Mouse (Mus musculus) heart, embryonic 16.5 days (tissue): ENCODE data around the gene Ppp4r3a. TPM values are rescaled to one million over a fixed set of nuclear protein-coding genes. Genes with fewer than 3 reads are reported as not detected.

ENCODE experiments used
- ATAC-seq: fragments of 200-750 bp; cut with Nextera tagmentation; replicated peaks from 2 replicates; pipeline ENCODE4 v1.8.0; 2017; ENCODE audit warnings: moderate number of reproducible peaks; ENCODE audit not compliant: insufficient read depth, low FRiP score; ENCODE audit errors: extremely low read depth
- H3K27ac ChIP-seq: fragments of 300-500 bp; sonication (generic); 2 replicates; pipeline ENCODE4 v1.5.1; 2014; ENCODE audit warnings: mild to moderate bottlenecking, low read length, control low read depth, moderate library complexity
- H3K27me3 ChIP-seq: fragments of 300-500 bp; sonication (generic); 2 replicates; pipeline ENCODE4 v1.6.1; 2014; ENCODE audit warnings: low read length, mixed read lengths; ENCODE audit not compliant: control insufficient read depth, insufficient read depth
- H3K36me3 ChIP-seq: fragments of 300-500 bp; sonication (generic); 2 replicates; pipeline ENCODE4 v1.6.1; 2014; ENCODE audit not compliant: control insufficient read depth, insufficient read depth
- H3K4me1 ChIP-seq: fragments of 300-500 bp; sonication (generic); 2 replicates; pipeline ENCODE4 v1.6.1; 2014; ENCODE audit warnings: low read length, mixed read lengths; ENCODE audit not compliant: control insufficient read depth, insufficient read depth
- H3K4me2 ChIP-seq: fragments of 300-500 bp; sonication (generic); 2 replicates; pipeline ENCODE4 v1.6.1; 2014; ENCODE audit warnings: low read depth, mild to moderate bottlenecking, control low read depth, low read length
- H3K4me3 ChIP-seq: fragments of 300-500 bp; sonication (generic); 2 replicates; pipeline ENCODE4 v1.5.1; 2014; ENCODE audit warnings: mild to moderate bottlenecking, control low read depth, low read length
- H3K9ac ChIP-seq: fragments of 300-500 bp; sonication (generic); 2 replicates; pipeline ENCODE4 v1.6.1; 2014; ENCODE audit warnings: low read length, control low read depth
- H3K9me3 ChIP-seq: fragments of 300-500 bp; sonication (generic); replicated peaks from 2 replicates; pipeline ENCODE4 v1.6.1; 2016; ENCODE audit warnings: low read length; ENCODE audit not compliant: control insufficient read depth
- WGBS: fragments of 180-500 bp; shearing (Covaris S2); extraction: QIAGEN DNeasy Blood & Tissue Kit; methylation state at CpG from one replicate; pipeline ENCODE4 v1.1.7; 2014; 5-methylcytosine and 5-hydroxymethylcytosine counted together
- microRNA counts: library from miRNA; unstranded; fragments of <30 nt; microRNA quantifications from one replicate; lab custom pipeline; 2016
- microRNA-seq: library from miRNA; unstranded; fragments of <30 nt; microRNA quantifications from one replicate; pipeline ENCODE4, GENCODE M21; 2017
- polyA plus RNA-seq: library from polyadenylated mRNA; unstranded; fragments of >200 nt; fragmentation: Nextera tagmentation; extraction: Ambion mirVana; gene quantifications from 2 replicates; pipeline ENCODE4 v1.2.1, GENCODE M21; 2015

Gene Ppp4r3a
- polyA plus RNA-seq, 1 experiment from 2014 or later, result 25.8 TPM

DNA sequence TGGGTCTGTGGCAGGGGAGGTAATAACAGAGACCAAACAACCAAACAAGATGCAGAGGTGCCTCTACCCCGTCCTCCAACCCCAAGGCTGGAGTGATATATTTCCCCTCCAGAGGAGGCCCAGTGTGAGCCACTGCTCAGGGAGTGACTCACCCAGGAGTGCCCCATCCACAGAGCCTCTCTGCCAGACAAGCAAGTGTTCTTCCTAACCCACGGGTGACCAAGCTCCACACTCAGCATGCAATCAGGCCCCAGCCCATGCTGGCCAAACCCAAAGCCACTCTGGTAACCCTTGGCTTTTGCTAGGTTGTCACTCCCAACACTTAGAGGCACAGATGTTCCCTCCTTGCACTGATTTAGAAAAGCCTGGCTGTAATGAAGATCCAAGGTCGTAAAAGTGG lies 90.4 kb downstream of the Ppp4r3a start:
- H3K9me3 ChIP-seq, result no peaks in the 10 kb centered on the region
- 73% methylated on average over 3 of the region's 3 CpGs for WGBS
- H3K36me3 ChIP-seq, result no peaks in the 10 kb centered on the region
- H3K4me2 ChIP-seq, result no peak overlapping the region
- no peak overlapping the region for H3K4me3 ChIP-seq
- H3K4me1 ChIP-seq, result peaks cover 4% of the 10 kb centered on the region
- no peak overlapping the region for H3K9ac ChIP-seq
- no peak for ATAC-seq
- H3K27me3 ChIP-seq, result no peaks in the 10 kb centered on the region
- H3K27ac ChIP-seq, result no peak overlapping the region

GRCm38 (mm10) chr12:100992505-100992904 lies 91.0 kb downstream of the Ppp4r3a start:
- Histone ChIP-seq H3K9me3 (no peaks in the 10 kb centered on the region), H3K4me3 (no peak overlapping the region), H3K4me1 (no peaks in the 10 kb centered on the region), H3K9ac (no peak overlapping the region), H3K4me2 (no peak overlapping the region), H3K36me3 (no peaks in the 10 kb centered on the region), H3K27me3 (no peaks in the 10 kb centered on the region), H3K27ac (no peak overlapping the region)
- no peak for ATAC-seq
- WGBS, result 61% methylated on average over 7 of the region's 7 CpGs

DNA sequence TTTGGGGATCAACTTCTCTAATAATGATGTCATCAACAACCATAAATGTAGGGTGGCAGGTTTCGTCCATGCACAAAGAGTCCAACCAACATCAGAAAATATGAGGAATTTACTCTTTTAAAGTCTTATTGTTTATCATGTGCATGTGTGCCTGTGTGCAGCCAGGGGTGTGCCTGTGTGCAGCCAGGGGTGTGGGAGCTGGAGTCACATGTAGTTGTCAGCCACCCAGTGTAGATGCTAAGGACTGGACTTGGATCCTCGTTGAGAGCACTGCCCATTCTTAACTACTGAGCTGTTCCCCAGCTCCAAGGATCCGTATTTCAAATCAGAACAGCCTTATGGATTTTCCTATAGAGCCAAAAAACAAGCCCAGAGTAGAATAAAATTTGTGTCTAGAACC lies 92.4 kb downstream of the Ppp4r3a start:
- Histone ChIP-seq H3K4me2 (no peak overlapping the region), H3K27me3 (no peaks in the 10 kb centered on the region), H3K4me3 (no peak overlapping the region), H3K27ac (no peak overlapping the region), H3K9me3 (no peaks in the 10 kb centered on the region), H3K9ac (no peak overlapping the region), H3K36me3 (no peaks in the 10 kb centered on the region), H3K4me1 (peaks cover 4% of the 10 kb centered on the region; the same call in 1 of the 2 replicates)
- ATAC-seq, result no peak
- WGBS, result 73% methylated on average over 3 of the region's 3 CpGs

- Histone ChIP-seq H3K36me3 (no peaks in the 10 kb centered on the region), H3K9ac (no peak overlapping the region), H3K9me3 (no peaks in the 10 kb centered on the region), H3K4me2 (no peak overlapping the region), H3K4me3 (no peak overlapping the region), H3K27me3 (no peaks in the 10 kb centered on the region), H3K27ac (no peak overlapping the region), H3K4me1 (peaks cover 4% of the 10 kb centered on the region; the same call in 1 of the 2 replicates)
- WGBS, result 57% methylated on average over 12 of the region's 12 CpGs
- ATAC-seq, result no peak
Observed at GRCm38 (mm10) chr12:100990291-100990690, 93.2 kb downstream of the Ppp4r3a start.

DNA sequence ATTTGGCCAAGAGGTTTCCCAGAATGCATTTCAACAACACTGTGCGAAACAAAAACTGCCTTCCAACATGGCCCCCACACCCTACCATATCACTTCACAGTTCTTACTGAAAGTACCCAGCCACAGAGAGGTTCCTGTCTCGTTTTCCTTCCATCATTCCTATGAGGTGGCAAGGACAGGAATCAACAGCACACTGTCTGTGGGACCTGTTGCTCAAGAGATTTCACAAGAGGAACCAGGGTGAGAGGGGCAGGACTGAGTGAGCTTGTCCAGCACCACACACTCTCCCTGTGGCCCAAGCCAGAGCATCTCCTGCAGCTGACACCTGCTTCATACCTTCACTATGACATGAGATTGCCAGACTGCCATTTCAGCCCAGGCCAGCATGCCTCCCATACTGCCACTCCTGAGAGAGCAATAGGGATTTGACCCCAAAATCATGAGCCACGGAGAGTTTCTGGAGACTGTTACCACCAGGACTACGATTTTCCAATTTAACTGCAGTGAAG lies 93.7 kb downstream of the Ppp4r3a start:
- Histone ChIP-seq H3K4me1 (peaks cover 4% of the 10 kb centered on the region; the same call in 1 of the 2 replicates), H3K9me3 (no peaks in the 10 kb centered on the region), H3K4me3 (no peak overlapping the region), H3K27me3 (no peaks in the 10 kb centered on the region), H3K4me2 (no peak overlapping the region), H3K27ac (no peak overlapping the region), H3K36me3 (no peaks in the 10 kb centered on the region), H3K9ac (no peak overlapping the region)
- WGBS, result 59% methylated on average over 4 of the region's 4 CpGs
- no peak for ATAC-seq

MicroRNAs within 50 kb of the gene (microRNA counts, 519-probe panel; counts per million panel counts)
- microRNA mmu-miR-1190 (lab: Ali Mortazavi, UCI), result 2,566 counts per million, percentile 63 among the panel's probes with 10 or more counts

Small RNAs within 50 kb of the gene (microRNA-seq; reads per million reads assigned to microRNA genes)
- not detected for gene Mir1190

Other genes with a start within 250 kb of the Ppp4r3a start
- gene Gpr68, start 175.5 kb downstream of the Ppp4r3a start, polyA plus RNA-seq, result 8.1 and 8.7 TPM in 2 replicates
- gene Ccdc88c, start 54.6 kb downstream of the Ppp4r3a start, polyA plus RNA-seq, result 4.3 and 5.5 TPM in 2 replicates